Mouse (Mus musculus) myocyte (in vitro differentiated cells): Measurements from ENCODE around the gene Arhgef38. TPM values are rescaled to one million over a fixed set of nuclear protein-coding genes. Genes with fewer than 3 reads are reported as not detected.

Experiments used
- H3K27me3 ChIP-seq: one replicate; pipeline ENCODE4 v1.6.1; 2011; ENCODE audit not compliant: control insufficient read depth, insufficient read depth, insufficient read length
- H3K36me3 ChIP-seq: one replicate; pipeline ENCODE4 v1.6.1; 2011; ENCODE audit not compliant: control insufficient read depth, insufficient read depth
- H3K4me2 ChIP-seq: one replicate; pipeline ENCODE4 v1.6.1; 2011; ENCODE audit warnings: low read depth, control low read depth
- H3K4me3 ChIP-seq: one replicate; pipeline ENCODE4 v1.5.1; 2011; ENCODE audit warnings: mild to moderate bottlenecking, control low read depth, moderate library complexity
- H3K79me2 ChIP-seq: one replicate; pipeline ENCODE4 v1.6.1; 2011; ENCODE audit not compliant: control insufficient read depth, insufficient read depth
- H3ac ChIP-seq: one replicate; pipeline ENCODE4 v1.6.1; 2011; ENCODE audit not compliant: control insufficient read depth, insufficient read length
- CEBPB ChIP-seq: IDR thresholded peaks from 2 replicates; pipeline ENCODE4 v1.6.1; 2011; ENCODE audit warnings: mild to moderate bottlenecking, moderate library complexity; ENCODE audit not compliant: poor library complexity, insufficient read depth, severe bottlenecking
- E2F4 ChIP-seq: IDR thresholded peaks from one replicate; pipeline ENCODE4 v1.6.1; 2011; ENCODE audit warnings: mild to moderate bottlenecking, control low read depth, moderate library complexity; ENCODE audit not compliant: insufficient read depth
- MAX ChIP-seq: IDR thresholded peaks from one replicate; pipeline ENCODE4 v1.6.1; 2011; ENCODE audit warnings: low read depth, mild to moderate bottlenecking, control low read depth
- MYOD1 ChIP-seq, 3 experiments: IDR thresholded peaks; one replicate each; pipeline ENCODE4 v1.6.1; 2011; ENCODE audit warnings: control low read depth in 2 of 3, low read depth in 2 of 3, mild to moderate bottlenecking in 2 of 3, moderate library complexity in 1 of 3; ENCODE audit not compliant: insufficient read length in 2 of 3, control insufficient read depth in 1 of 3
- MYOG ChIP-seq, 3 experiments: IDR thresholded peaks; one replicate each; pipeline ENCODE4 v1.6.1; 2011; ENCODE audit warnings: control low read depth in 2 of 3, low read depth in 2 of 3, mild to moderate bottlenecking in 2 of 3; ENCODE audit not compliant: insufficient read length in 2 of 3, control insufficient read depth in 1 of 3, insufficient read depth in 1 of 3
- POLR2A ChIP-seq: IDR thresholded peaks from one replicate; pipeline ENCODE4 v1.6.1; 2011; ENCODE audit warnings: low read depth, mild to moderate bottlenecking, control low read depth, moderate library complexity; ENCODE audit not compliant: insufficient read length
- POLR2AphosphoS2 ChIP-seq: IDR thresholded peaks from one replicate; pipeline ENCODE4 v1.6.1; 2011; ENCODE audit warnings: low read depth, control low read depth; ENCODE audit not compliant: insufficient read length
- REST ChIP-seq: IDR thresholded peaks from one replicate; pipeline ENCODE4 v1.6.1; 2011; ENCODE audit warnings: mild to moderate bottlenecking, control low read depth, moderate library complexity; ENCODE audit not compliant: insufficient read depth, insufficient read length
- SRF ChIP-seq: IDR thresholded peaks from one replicate; pipeline ENCODE4 v1.6.1; 2011; ENCODE audit warnings: low read depth; ENCODE audit not compliant: control insufficient read depth, insufficient read length
- TCF12 ChIP-seq: IDR thresholded peaks from one replicate; pipeline ENCODE4 v1.6.1; 2011; ENCODE audit warnings: mild to moderate bottlenecking, control low read depth; ENCODE audit not compliant: poor library complexity, insufficient read depth, severe bottlenecking
- TCF3 ChIP-seq: IDR thresholded peaks from one replicate; pipeline ENCODE4 v1.6.1; 2011; ENCODE audit warnings: low read depth, control low read depth; ENCODE audit not compliant: insufficient read length
- USF1 ChIP-seq: IDR thresholded peaks from one replicate; pipeline ENCODE4 v1.6.1; 2011; ENCODE audit warnings: low read depth, mild to moderate bottlenecking, control low read depth, moderate library complexity
- polyA plus RNA-seq: library from polyadenylated mRNA; unstranded; fragments of >200 nt; fragmentation: generic; extraction: Trizol; gene quantifications from one replicate; pipeline ENCODE4 v1.2.1, GENCODE M21; 2012; ENCODE audit warnings: missing spikeins

The Arhgef38 gene
- polyA plus RNA-seq, 1 experiment = not detected

GRCm38 (mm10) chr3:133202171-133202570, 32.6 kb downstream of the Arhgef38 start:
- TF ChIP-seq E2F4 = no peak
- TF ChIP-seq MYOD1 (IDR thresholded peaks at IDR 0.05; ENCODE audit: control insufficient read depth in 1 of 3, insufficient read length in 2 of 3, low read depth in 2 of 3) = no peak
- no peak for TF ChIP-seq TCF3
- no peak for TF ChIP-seq CEBPB
- TF ChIP-seq MYOG (IDR thresholded peaks at IDR 0.05; ENCODE audit: control insufficient read depth in 1 of 3, insufficient read depth in 1 of 3, insufficient read length in 2 of 3, low read depth in 2 of 3) = no peak
- no peak for TF ChIP-seq SRF
- no peak for TF ChIP-seq REST
- no peak for TF ChIP-seq POLR2AphosphoS2
- no peak for TF ChIP-seq MAX
- TF ChIP-seq POLR2A = no peak
- no peak for TF ChIP-seq TCF12
- no peak for TF ChIP-seq USF1
- Histone ChIP-seq H3K4me2 (no peak overlapping the region), H3K4me3 (no peak overlapping the region), H3K79me2 (no peaks in the 10 kb centered on the region), H3K27me3 (no peaks in the 10 kb centered on the region), H3ac (no peak overlapping the region), H3K36me3 (no peaks in the 10 kb centered on the region)

- H3K27me3 ChIP-seq = no peaks in the 10 kb centered on the region
These were observed 45.8 kb downstream of the Arhgef38 start for GRCm38 (mm10) chr3:133188930-133189329.

GRCm38 (mm10) chr3:133187524-133187923, 47.2 kb downstream of the Arhgef38 start:
- Histone ChIP-seq H3K4me2 (no peak overlapping the region), H3K4me3 (no peak overlapping the region), H3K79me2 (no peaks in the 10 kb centered on the region), H3K36me3 (no peaks in the 10 kb centered on the region), H3ac (no peak overlapping the region), H3K27me3 (no peaks in the 10 kb centered on the region)
- no peak for TF ChIP-seq SRF
- TF ChIP-seq TCF3 = no peak
- no peak for TF ChIP-seq POLR2A
- no peak for TF ChIP-seq POLR2AphosphoS2
- no peak for TF ChIP-seq E2F4
- TF ChIP-seq MYOD1 (IDR thresholded peaks at IDR 0.05; ENCODE audit: control insufficient read depth in 1 of 3, insufficient read length in 2 of 3, low read depth in 2 of 3) = no peak
- no peak for TF ChIP-seq MYOG (IDR thresholded peaks at IDR 0.05; ENCODE audit: control insufficient read depth in 1 of 3, insufficient read depth in 1 of 3, insufficient read length in 2 of 3, low read depth in 2 of 3)
- TF ChIP-seq REST = no peak
- no peak for TF ChIP-seq CEBPB
- TF ChIP-seq USF1 = no peak
- no peak for TF ChIP-seq TCF12
- TF ChIP-seq MAX = no peak

More at GRCm38 (mm10) chr3:133188930-133189329, 45.8 kb downstream of the Arhgef38 start:
- H3K36me3 ChIP-seq = no peaks in the 10 kb centered on the region
- no peak overlapping the region for H3ac ChIP-seq
- H3K4me3 ChIP-seq = no peak overlapping the region
- no peak for TF ChIP-seq POLR2A
- no peak for TF ChIP-seq TCF3
- TF ChIP-seq E2F4 = no peak
- TF ChIP-seq MYOD1 (IDR thresholded peaks at IDR 0.05; ENCODE audit: control insufficient read depth in 1 of 3, insufficient read length in 2 of 3, low read depth in 2 of 3) = no peak
- no peak for TF ChIP-seq POLR2AphosphoS2
- no peak for TF ChIP-seq REST
- TF ChIP-seq USF1 = no peak
- no peaks in the 10 kb centered on the region for H3K79me2 ChIP-seq
- peak overlapping the region; percentile 19 for H3K4me2 ChIP-seq

DNA sequence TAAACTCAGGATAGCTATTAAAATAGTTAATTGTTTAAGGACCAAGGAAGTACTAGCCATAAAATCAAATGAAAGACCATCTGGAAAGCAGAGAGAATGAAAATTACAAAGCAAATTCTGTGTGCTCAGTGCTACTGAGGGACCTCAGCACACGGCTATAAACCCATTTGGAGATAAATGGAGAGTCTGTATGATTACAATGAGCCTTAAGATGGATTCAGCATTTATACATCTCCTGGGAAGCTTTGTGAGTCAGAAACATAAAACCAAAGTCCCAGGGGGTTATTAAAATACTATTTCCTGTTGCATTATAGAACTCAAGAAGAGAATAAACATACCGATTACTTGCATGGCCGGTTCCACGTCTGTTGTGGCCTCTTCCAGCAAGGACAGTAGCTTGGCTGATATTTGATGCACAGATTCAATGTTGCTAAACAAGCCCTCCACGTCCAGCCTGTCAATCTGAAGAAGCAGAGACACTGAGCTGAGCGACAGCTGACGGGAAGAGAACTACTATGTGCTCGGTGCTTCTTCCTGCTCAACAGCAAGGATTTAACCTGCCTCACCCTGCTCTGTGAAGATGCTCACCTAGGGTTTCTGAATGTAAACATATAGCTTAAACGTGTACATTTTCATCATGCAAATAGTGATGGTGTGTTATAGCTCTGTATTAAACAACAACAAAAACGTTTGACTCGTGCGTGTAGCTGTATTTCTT, 58.6 kb downstream of the Arhgef38 start:
- Histone ChIP-seq H3K27me3 (no peaks in the 10 kb centered on the region), H3ac (no peak overlapping the region), H3K79me2 (no peaks in the 10 kb centered on the region), H3K36me3 (no peaks in the 10 kb centered on the region), H3K4me3 (no peak overlapping the region), H3K4me2 (no peak overlapping the region)
- no peak for TF ChIP-seq MYOG (IDR thresholded peaks at IDR 0.05; ENCODE audit: control insufficient read depth in 1 of 3, insufficient read depth in 1 of 3, insufficient read length in 2 of 3, low read depth in 2 of 3)
- TF ChIP-seq E2F4 = no peak
- TF ChIP-seq POLR2AphosphoS2 = no peak
- no peak for TF ChIP-seq REST
- TF ChIP-seq MYOD1 (IDR thresholded peaks at IDR 0.05; ENCODE audit: control insufficient read depth in 1 of 3, insufficient read length in 2 of 3, low read depth in 2 of 3) = no peak
- no peak for TF ChIP-seq SRF
- no peak for TF ChIP-seq CEBPB
- TF ChIP-seq POLR2A = no peak
- no peak for TF ChIP-seq TCF3
- no peak for TF ChIP-seq USF1

- TF ChIP-seq MAX (no peak), MYOD1 (IDR thresholded peaks at IDR 0.05; ENCODE audit: control insufficient read depth in 1 of 3, insufficient read length in 2 of 3, low read depth in 2 of 3) (no peak), MYOG (IDR thresholded peaks at IDR 0.05; ENCODE audit: control insufficient read depth in 1 of 3, insufficient read depth in 1 of 3, insufficient read length in 2 of 3, low read depth in 2 of 3) (no peak), SRF (no peak), E2F4 (no peak), REST (no peak), POLR2AphosphoS2 (no peak), USF1 (no peak), POLR2A (no peak), CEBPB (no peak), TCF3 (no peak), TCF12 (no peak)
- Histone ChIP-seq H3K4me2 (no peak overlapping the region), H3K27me3 (no peaks in the 10 kb centered on the region), H3K4me3 (no peak overlapping the region), H3K36me3 (no peaks in the 10 kb centered on the region), H3ac (no peak overlapping the region), H3K79me2 (no peaks in the 10 kb centered on the region)
These were observed 62.5 kb downstream of the Arhgef38 start for GRCm38 (mm10) chr3:133172291-133172690.
